Mouse (Mus musculus): ENCODE measurements at regions not wholly inside any gene's neighbourhood (a gene's known extent, or its start where the extent isn't known, plus 50 kb on each side); places are given as distances from the start of the nearest gene placed in this dataset.
"Not testable (repeated sequence)": the region's sequence is repeated elsewhere in the genome, so short reads cannot be mapped to it uniquely, and the experiment has no call there.

- peak in 1 of 2 experiments; percentile 2 for DNase-seq (ENCODE audit: low spot score in 2 of 2)
Observed at GRCm38 (mm10) chrX:170735786-170736185, 63.3 kb downstream of the Asmt start.

- DNase-seq (ENCODE audit: low spot score in 2 of 2), result not testable (repeated sequence)
Observed at GRCm38 (mm10) chrX:170753507-170754256, 81.2 kb downstream of the Asmt start.

All from frontal cortex, postnatal 25 days (tissue).